Mouse (Mus musculus): ENCODE measurements around the gene Wdr70.

The Wdr70 gene

GRCm38 (mm10) chr15:7858841-7859240 is 240.2 kb downstream of the Wdr70 start:
- DNase-seq (ENCODE audit: low spot score), result no peak

- no peak for DNase-seq (ENCODE audit: low spot score)
Measured at GRCm38 (mm10) chr15:7857418-7857817, 241.6 kb downstream of the Wdr70 start.

GRCm38 (mm10) chr15:7842398-7842797 is 256.6 kb downstream of the Wdr70 start:
- no peak for DNase-seq (ENCODE audit: low spot score)

- DNase-seq (ENCODE audit: low spot score), result no peak
Measured at GRCm38 (mm10) chr15:7841664-7842063, 257.3 kb downstream of the Wdr70 start.

GRCm38 (mm10) chr15:7838921-7839309 is 260.1 kb downstream of the Wdr70 start:
- no peak for DNase-seq (ENCODE audit: low spot score)

GRCm38 (mm10) chr15:7838060-7838920 is 260.7 kb downstream of the Wdr70 start:
- peak; percentile 67 for DNase-seq (ENCODE audit: low spot score)

- no peak for DNase-seq (ENCODE audit: low spot score)
Measured at GRCm38 (mm10) chr15:7835404-7835803, 263.6 kb downstream of the Wdr70 start.

GRCm38 (mm10) chr15:7825530-7825929 is 273.5 kb downstream of the Wdr70 start:
- no peak for DNase-seq (ENCODE audit: low spot score)

GRCm38 (mm10) chr15:7823886-7824285 is 275.1 kb downstream of the Wdr70 start:
- DNase-seq (ENCODE audit: low spot score), result no peak

Data from testis, postnatal 10 days (tissue).